Mouse (Mus musculus) hindbrain, embryonic 14.5 days (tissue): ENCODE results near the gene Car14. TPM values are rescaled to one million over a fixed set of nuclear protein-coding genes. Genes with fewer than 3 reads are reported as not detected.
"Not testable (repeated sequence)": the region's sequence is repeated elsewhere in the genome, so short reads cannot be mapped to it uniquely, and the experiment has no call there.

Experiments
- ATAC-seq: fragments of 200-750 bp; cut with Nextera tagmentation; 2 replicates; pipeline ENCODE4 v1.8.0; 2017; ENCODE audit warnings: moderate number of reproducible peaks, mild to moderate bottlenecking, moderate TSS enrichment, moderate library complexity; ENCODE audit not compliant: low FRiP score
- DNase-seq: peaks from one replicate; pipeline ENCODE4 v3.0.0-alpha.2; 2015; ENCODE audit warnings: low spot score
- H3K27ac ChIP-seq: fragments of 300-500 bp; sonication (generic); 2 replicates; pipeline ENCODE4 v1.5.1; 2014; ENCODE audit warnings: mild to moderate bottlenecking, moderate library complexity
- H3K27me3 ChIP-seq: fragments of 300-500 bp; sonication (generic); 2 replicates; pipeline ENCODE4 v1.6.1; 2014; ENCODE audit warnings: mild to moderate bottlenecking, low read length, mixed read lengths; ENCODE audit not compliant: control insufficient read depth, insufficient read depth
- H3K36me3 ChIP-seq: fragments of 300-500 bp; sonication (generic); replicated peaks from 2 replicates; pipeline ENCODE4 v1.6.1; 2014; ENCODE audit not compliant: control insufficient read depth, insufficient read depth
- H3K4me1 ChIP-seq: fragments of 300-500 bp; sonication (generic); replicated peaks from 2 replicates; pipeline ENCODE4 v1.6.1; 2014; ENCODE audit warnings: antibody characterized with exemption, low read length, mixed read lengths; ENCODE audit not compliant: control insufficient read depth, insufficient read depth
- H3K4me2 ChIP-seq: fragments of 300-500 bp; sonication (generic); replicated peaks from 2 replicates; pipeline ENCODE4 v1.6.1; 2014; ENCODE audit warnings: mild to moderate bottlenecking, moderate library complexity
- H3K4me3 ChIP-seq: fragments of 300-500 bp; sonication (generic); replicated peaks from 2 replicates; pipeline ENCODE4 v1.5.1; 2014; ENCODE audit warnings: mild to moderate bottlenecking, low read length
- H3K9ac ChIP-seq: fragments of 300-500 bp; sonication (generic); 2 replicates; pipeline ENCODE4 v1.6.1; 2014
- H3K9me3 ChIP-seq: fragments of 300-500 bp; sonication (generic); 2 replicates; pipeline ENCODE4 v1.6.1; 2016; ENCODE audit warnings: low read length; ENCODE audit not compliant: control insufficient read depth
- WGBS: fragments of 180-500 bp; shearing (Covaris S2); extraction: QIAGEN DNeasy Blood & Tissue Kit; methylation state at CpG from one replicate; pipeline ENCODE4 v1.1.7; 2014; 5-methylcytosine and 5-hydroxymethylcytosine counted together
- polyA plus RNA-seq: library from polyadenylated mRNA; unstranded; fragments of >200 nt; fragmentation: Nextera tagmentation; extraction: Ambion mirVana; gene quantifications from 2 replicates; pipeline ENCODE4 v1.2.1, GENCODE M21; 2014

Car14 gene
- polyA plus RNA-seq, 1 experiment from 2014 or later: 12.1 TPM

DNA sequence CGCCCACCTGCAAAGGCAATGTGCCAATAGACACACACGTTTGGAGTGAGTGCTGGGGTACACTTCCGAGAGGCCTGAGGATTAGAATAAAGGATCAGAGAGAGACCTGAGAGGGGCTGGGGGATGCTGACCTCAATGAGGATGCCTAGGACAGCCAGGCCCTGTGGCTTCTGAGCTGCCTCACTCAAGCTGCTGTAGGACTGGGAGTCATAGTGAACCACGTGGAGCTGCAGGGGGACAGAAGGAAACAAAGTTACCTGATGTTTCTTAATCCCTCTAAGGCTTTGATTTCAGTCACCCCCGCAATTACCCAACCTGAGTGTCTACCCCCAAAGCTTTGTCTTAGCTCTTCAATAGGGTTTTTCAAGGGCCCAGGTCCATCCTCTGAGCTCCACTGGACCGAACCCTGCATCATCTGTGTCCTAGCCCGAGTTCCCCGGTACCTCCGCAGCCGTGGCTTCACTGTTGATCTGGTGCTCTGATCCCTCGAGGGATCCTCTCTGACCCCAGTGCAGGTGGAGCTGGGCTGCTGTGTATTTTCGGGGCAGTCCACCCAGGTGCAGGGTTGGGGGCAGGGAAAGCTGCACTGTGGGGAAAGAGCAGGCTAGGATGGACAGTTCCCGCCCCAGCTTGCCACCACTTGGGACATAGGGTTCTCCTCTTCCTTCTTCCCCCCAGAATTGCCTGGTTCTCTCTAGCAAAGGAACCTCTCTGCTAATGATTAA, 4.5 kb downstream of the Car14 start:
- no peak overlapping the region for H3K27ac ChIP-seq
- 0 out of 2 replicates have a peak, but pooled peaks cover 6% of the 10 kb centered on the region for H3K27me3 ChIP-seq
- ATAC-seq: no peak
- peaks cover 5% of the 10 kb centered on the region; the same call in 1 of the 2 replicates for H3K36me3 ChIP-seq
- H3K4me3 ChIP-seq: no peak overlapping the region
- H3K9ac ChIP-seq: no peak overlapping the region
- no peak for DNase-seq
- no peaks in the 10 kb centered on the region for H3K9me3 ChIP-seq
- H3K4me1 ChIP-seq: peaks cover 10% of the 10 kb centered on the region
- WGBS: 84% methylated on average over 13 of the region's 13 CpGs
- H3K4me2 ChIP-seq: no peak overlapping the region

DNA sequence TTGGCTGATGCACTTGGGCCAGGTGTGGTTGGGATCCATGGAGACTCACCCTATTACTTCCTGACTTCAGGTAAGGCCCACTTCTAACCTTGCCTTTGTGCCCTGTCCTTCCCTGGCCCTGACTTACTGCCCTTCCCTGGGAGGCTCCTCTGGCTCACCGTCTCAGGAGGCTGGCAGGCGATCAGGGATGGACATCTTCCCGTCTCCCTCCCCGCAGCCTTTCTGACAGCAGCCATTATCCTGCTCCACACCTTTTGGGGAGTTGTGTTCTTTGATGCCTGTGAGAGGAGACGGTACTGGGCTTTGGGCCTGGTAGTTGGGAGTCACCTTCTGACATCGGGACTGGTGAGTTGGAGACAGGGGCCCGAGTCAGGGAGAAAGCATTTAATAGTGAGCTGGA, 9.0 kb downstream of the Car14 start:
- not testable (repeated sequence) for DNase-seq, H3K4me1 ChIP-seq, ATAC-seq, H3K9ac ChIP-seq, H3K36me3 ChIP-seq, H3K27ac ChIP-seq, H3K4me3 ChIP-seq, H3K9me3 ChIP-seq, H3K27me3 ChIP-seq
- 89% methylated on average over 7 of the region's 7 CpGs for WGBS
- peak overlapping the region; percentile 93; the same call in 1 of the 2 replicates for H3K4me2 ChIP-seq

DNA sequence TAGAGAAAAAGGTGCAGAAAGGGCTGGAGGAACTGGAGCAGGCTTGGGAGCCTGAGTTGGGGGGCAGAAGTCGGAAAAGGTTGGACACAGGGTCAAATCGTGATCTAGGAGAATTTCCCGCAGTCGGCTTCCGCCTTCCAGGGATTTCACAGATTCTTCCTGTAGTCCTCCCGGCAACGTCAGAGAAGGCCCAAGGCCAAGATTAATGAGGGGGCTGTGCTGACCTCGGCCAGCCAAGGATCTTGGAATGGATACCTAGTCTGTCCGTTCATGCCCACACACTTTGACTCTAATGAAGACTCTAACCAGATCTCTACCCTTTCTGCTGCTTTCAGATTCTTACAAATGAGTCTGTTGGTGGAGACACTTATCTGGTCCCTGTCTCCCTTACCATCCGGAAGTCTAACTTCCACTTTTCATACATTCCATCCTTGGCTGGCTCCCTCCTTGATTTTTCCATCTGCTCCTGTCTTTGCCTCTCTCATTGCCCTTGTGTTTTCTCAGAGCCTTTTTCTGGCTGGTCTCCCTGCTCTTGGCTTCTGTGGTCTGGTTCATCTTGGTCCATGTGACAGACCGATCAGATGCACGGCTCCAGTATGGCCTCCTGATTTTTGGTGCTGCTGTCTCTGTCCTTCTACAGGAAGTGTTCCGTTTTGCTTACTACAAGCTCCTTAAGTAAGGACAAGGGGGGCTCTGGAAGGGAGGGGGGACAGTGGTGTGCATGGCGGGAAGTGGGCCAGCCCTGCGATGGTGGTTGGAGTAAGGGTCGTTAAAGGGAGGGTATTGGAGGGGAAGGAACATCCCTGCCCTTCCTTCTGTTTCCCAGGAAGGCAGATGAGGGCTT, 10.0 kb downstream of the Car14 start:
- Histone ChIP-seq H3K9me3 (no peaks in the 10 kb centered on the region), H3K36me3 (peaks cover 5% of the 10 kb centered on the region; the same call in 1 of the 2 replicates), H3K27me3 (no peaks in the 10 kb centered on the region), H3K4me3 (peak overlapping the region; percentile 73), H3K4me2 (peak overlapping the region; percentile 93), H3K27ac (peak overlapping the region; percentile 71; the same call in 1 of the 2 replicates), H3K4me1 (peaks cover 8% of the 10 kb centered on the region; the same call in 1 of the 2 replicates), H3K9ac (peak overlapping the region; percentile 88)
- ATAC-seq (no peak), DNase-seq (no peak)
- WGBS: 16% methylated on average over 16 of the region's 16 CpGs

DNA sequence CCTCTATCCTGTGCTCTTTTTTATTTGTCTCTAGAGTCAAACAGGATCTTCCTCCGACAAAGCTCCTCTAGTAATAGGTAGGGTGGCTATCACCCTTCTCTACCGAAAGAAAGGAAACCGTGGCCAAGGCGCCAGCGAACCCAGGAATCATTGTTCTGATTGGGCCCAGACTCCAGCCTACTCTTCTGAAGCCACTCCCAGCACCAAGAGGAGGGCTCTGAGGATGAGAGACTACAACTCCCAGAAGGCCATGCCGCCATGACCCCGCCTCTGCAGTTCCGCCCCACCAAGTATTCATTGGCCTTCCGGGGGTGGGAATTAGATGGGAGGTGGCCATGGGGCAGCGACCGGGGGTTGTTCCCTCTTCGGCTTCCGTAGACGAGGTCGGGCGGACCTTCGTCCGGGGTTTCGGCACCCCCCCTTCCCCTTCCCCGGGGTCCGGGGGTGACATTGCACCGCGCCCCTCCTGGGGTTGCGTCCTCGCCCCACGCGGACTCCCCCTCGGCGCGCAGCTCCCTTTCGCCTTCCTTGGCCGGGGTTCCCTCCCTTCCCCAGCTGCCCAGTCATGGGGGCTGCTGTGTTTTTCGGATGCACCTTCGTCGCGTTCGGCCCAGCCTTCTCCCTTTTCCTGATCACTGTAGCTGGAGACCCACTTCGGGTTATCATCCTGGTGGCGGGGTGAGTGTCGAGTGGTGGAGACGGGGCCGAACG, 10.7 kb downstream of the Car14 start, which contains the start of gene Aph1a:
TSS of gene Aph1a (plus strand) at position 364 of the 711 bp plus-strand sequence.
- ATAC-seq: peak; percentile 98
- Histone ChIP-seq H3K9ac (peak within 1 kb of the TSS; percentile 88), H3K4me2 (peak within 1 kb of the TSS; percentile 93), H3K27ac (peak within 1 kb of the TSS; percentile 71), H3K4me3 (peak within 1 kb of the TSS; percentile 73)
- H3K36me3 ChIP-seq, H3K4me1 ChIP-seq, H3K27me3 ChIP-seq, H3K9me3 ChIP-seq: not testable (repeated sequence)
- DNase-seq: peak; percentile 92
- under 1% methylated on average over 24 of the region's 43 CpGs for WGBS

DNA sequence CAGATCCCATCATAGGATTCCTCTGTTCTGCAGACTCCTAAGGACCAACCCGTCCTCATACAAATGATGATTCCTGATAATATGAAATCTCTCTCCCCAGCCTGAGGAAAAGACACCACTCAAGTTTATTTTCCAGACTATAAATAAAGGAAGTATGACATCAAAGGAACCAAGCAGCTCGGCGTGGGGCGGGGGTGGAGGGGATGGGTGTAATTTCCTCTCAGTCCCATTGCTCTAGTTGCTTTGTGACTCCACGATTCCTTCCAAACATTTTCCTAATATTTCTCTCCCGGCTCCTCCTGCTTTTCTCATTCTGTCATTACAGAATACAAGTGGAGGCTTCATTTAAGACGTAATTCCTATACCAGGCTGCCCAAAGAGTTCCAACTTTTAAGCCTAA, 11.4 kb downstream of the Car14 start:
- Histone ChIP-seq H3K4me2 (peak overlapping the region; percentile 93), H3K27ac (peak overlapping the region; percentile 66), H3K4me1 (peaks cover 8% of the 10 kb centered on the region; the same call in 1 of the 2 replicates), H3K36me3 (peaks cover 5% of the 10 kb centered on the region; the same call in 1 of the 2 replicates), H3K9ac (peak overlapping the region; percentile 17; the same call in 1 of the 2 replicates), H3K27me3 (no peaks in the 10 kb centered on the region), H3K9me3 (no peaks in the 10 kb centered on the region), H3K4me3 (peak overlapping the region; percentile 73)
- DNase-seq (no peak), ATAC-seq (no peak)
- WGBS: 28% methylated on average over 7 of the region's 7 CpGs

DNA sequence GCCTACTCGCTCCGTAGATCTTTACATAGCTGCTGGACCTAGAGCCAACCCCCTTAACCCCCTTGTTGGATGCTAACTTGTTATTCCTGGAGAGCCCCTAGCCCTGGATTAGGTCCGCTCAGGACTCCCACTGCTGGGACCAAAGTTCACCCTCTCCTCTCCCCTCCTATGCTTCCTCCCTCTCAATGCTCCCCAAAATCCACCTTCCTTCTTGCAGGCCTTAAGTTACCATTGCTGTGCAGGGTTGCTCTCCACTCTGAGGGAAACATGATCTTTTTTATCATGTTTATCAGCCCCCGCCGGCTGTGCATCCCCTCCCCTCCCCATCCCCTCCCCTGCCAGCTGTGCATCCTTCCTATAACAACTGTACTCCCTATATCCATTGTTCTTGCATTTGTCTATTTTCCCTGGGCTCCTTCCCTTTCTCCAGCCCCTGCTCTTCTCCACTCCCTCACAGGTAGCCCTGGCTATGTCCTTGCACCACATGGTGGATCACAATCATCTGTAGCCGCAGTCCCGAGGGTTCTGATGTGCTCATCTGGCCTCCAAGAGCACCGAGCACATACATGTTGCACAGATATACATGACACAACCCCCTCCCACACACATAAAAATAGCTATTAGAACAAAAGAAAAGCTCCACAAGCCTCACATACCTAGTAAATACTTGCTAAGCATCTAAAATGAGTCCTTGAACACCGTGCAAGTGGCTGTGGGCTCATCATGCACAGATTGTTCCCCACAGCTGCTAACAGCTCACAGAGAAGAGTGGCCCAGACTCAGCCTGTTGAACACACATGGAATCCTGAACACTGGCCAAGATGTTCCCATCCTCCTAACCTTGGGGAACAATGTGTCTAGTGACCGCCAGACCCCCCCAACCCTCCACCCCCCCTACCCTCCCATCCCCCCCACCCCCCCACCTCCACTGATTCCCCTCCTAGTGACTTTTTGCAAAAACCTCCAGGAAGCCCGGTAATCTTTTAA, 12.1 kb downstream of the Car14 start:
- peak overlapping the region; percentile 51 for H3K27ac ChIP-seq
- peak overlapping the region; percentile 93 for H3K4me2 ChIP-seq
- no peaks in the 10 kb centered on the region for H3K9me3 ChIP-seq
- H3K36me3 ChIP-seq: 0 out of 2 replicates have a peak, but pooled peaks cover 5% of the 10 kb centered on the region
- ATAC-seq (no peak), DNase-seq (no peak)
- H3K27me3 ChIP-seq: no peaks in the 10 kb centered on the region
- H3K9ac ChIP-seq: peak overlapping the region; percentile 8; the same call in 1 of the 2 replicates
- 38% methylated on average over 11 of the region's 11 CpGs for WGBS
- H3K4me3 ChIP-seq: no peak overlapping the region
- peaks cover 8% of the 10 kb centered on the region; the same call in 1 of the 2 replicates for H3K4me1 ChIP-seq

DNA sequence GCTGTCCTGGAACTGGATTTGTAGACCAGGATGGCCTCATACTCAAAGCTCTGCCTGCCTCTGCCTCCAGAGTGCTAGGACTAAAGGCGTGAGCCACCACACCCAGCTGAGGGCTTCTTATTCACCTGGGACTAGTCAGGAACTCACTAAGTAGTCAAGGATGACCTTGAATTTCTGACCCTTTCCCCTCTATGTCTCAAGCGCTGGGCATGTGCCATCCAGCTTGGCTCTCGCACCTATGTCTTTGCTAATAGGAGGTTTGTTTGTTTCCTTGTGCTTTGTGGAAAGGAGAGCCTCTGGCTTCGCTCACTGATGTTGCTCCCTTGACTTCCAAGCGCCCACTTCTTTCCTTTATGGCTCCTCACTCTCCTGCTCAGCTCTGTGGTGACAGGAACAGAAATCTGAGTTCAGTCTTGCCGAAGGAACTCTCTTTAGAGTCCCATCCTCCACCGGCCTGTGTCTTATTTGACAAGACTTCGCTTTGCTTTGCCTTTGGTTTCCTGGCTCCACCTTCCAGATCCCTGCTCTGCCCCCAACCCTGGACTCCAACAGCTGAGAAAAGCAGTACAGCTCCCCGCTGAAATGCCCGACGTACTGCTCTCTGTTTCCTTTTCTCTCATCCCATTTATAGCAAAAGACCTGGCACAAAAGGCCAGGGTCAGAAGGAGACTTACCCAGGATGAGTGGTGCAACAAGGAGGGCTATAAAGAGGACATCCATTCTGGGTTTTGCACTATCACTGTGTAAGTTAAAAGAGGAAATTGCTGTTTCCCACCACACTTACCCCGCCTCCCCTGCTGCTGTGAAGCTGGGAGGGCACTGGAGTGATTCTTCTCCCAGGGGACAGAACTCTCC, 13.1 kb downstream of the Car14 start, which contains the start of gene BC028528:
TSS of gene BC028528 (minus strand) at position 795 of the 855 bp plus-strand sequence.
- H3K36me3 ChIP-seq: 0 out of 2 replicates have a peak, but pooled peaks cover 5% of the 10 kb centered on the region
- H3K4me2 ChIP-seq: peak within 1 kb of the TSS; percentile 93
- H3K9ac ChIP-seq: peak within 1 kb of the TSS; percentile 8; the same call in 1 of the 2 replicates
- DNase-seq (no peak), ATAC-seq (no peak)
- peaks cover 8% of the 10 kb centered on the region; the same call in 1 of the 2 replicates for H3K4me1 ChIP-seq
- peak within 1 kb of the TSS; percentile 51 for H3K27ac ChIP-seq
- 25% methylated on average over 12 of the region's 12 CpGs for WGBS
- no peaks in the 10 kb centered on the region for H3K27me3 ChIP-seq
- no peaks in the 10 kb centered on the region for H3K9me3 ChIP-seq
- peak within 1 kb of the TSS; percentile 13 for H3K4me3 ChIP-seq
